Mouse (Mus musculus) gastrocnemius, adult 8-10 months (tissue): Measurements from ENCODE around the gene Ifit3b. TPM values are rescaled to one million over a fixed set of nuclear protein-coding genes. Genes with fewer than 3 reads are reported as not detected.

Source experiments
- total RNA-seq, 4 experiments: library from RNA; stranded (reverse); gene quantifications; 2 replicates each; pipeline ENCODE4 v1.2.4; 2022

The Ifit3b gene
- total RNA-seq, 4 experiments from 2014 or later, result 0.64 to 2.1 (median 1.2) TPM

Other genes with a start within 250 kb of the Ifit3b start
- not detected for gene Ch25h, start 132.8 kb upstream of the Ifit3b start, total RNA-seq
- 1 to 10 TPM; 3.6 to 5.5 (median 4.9) TPM for gene Lipa, start 80.5 kb upstream of the Ifit3b start, total RNA-seq
- gene Ifit2, start 57.3 kb upstream of the Ifit3b start, total RNA-seq, result 1 to 10 TPM in 1 of 4 experiments, under 1 TPM in 3; 0.46 to 1.3 (median 0.79) TPM
- gene Ifit3, start 24.4 kb upstream of the Ifit3b start, total RNA-seq, result 1 to 10 TPM in 1 of 4 experiments, under 1 TPM in 2, not detected in 1; 0.48 to 1.7 (median 0.79) TPM
- not detected for gene Ifit1bl1, start 6.0 kb upstream of the Ifit3b start, total RNA-seq
- gene Ifit1bl2, start 32.8 kb downstream of the Ifit3b start, total RNA-seq, result not detected
- under 1 TPM; 0.21 to 0.76 (median 0.27) TPM for gene Ifit1, start 32.9 kb downstream of the Ifit3b start, total RNA-seq
- gene Slc16a12, start 139.3 kb downstream of the Ifit3b start, total RNA-seq, result 1 to 10 TPM in 1 of 4 experiments, under 1 TPM in 3; 0.34 to 1.8 (median 0.44) TPM